Mouse (Mus musculus) mesoderm, embryonic 11.5 days (tissue): ENCODE results near the gene Plcg1.

Experiments
- DNase-seq: peaks from one replicate; pipeline ENCODE4 v3.0.0-alpha.2; 2012; ENCODE audit warnings: low read depth, low spot score

The Plcg1 gene

GRCm38 (mm10) chr2:160735706-160736310 is 4.7 kb downstream of the Plcg1 start:
- DNase-seq = no peak

DNA sequence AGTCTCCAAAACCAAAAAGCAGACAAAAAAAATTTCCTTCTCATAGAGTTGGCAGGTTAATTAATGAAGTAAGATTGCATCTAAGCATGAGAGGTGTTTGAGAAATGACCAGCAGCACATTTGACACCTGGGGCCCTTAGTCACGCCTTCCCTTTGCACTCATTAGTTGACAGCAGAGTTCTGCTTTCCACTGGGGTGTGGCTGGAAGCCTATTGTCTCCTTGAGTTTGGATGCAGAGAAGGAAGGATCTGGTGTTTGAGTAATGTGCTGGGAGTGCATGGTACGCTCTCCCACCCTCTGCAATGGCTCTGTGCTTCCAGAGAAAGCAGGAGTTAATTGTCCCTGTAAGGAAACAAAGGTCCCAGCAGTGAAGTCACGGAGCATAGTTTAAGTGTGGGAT is 5.4 kb downstream of the Plcg1 start:
- no peak for DNase-seq

- DNase-seq = no peak
These were observed 7.3 kb downstream of the Plcg1 start for GRCm38 (mm10) chr2:160738354-160738753.

DNA sequence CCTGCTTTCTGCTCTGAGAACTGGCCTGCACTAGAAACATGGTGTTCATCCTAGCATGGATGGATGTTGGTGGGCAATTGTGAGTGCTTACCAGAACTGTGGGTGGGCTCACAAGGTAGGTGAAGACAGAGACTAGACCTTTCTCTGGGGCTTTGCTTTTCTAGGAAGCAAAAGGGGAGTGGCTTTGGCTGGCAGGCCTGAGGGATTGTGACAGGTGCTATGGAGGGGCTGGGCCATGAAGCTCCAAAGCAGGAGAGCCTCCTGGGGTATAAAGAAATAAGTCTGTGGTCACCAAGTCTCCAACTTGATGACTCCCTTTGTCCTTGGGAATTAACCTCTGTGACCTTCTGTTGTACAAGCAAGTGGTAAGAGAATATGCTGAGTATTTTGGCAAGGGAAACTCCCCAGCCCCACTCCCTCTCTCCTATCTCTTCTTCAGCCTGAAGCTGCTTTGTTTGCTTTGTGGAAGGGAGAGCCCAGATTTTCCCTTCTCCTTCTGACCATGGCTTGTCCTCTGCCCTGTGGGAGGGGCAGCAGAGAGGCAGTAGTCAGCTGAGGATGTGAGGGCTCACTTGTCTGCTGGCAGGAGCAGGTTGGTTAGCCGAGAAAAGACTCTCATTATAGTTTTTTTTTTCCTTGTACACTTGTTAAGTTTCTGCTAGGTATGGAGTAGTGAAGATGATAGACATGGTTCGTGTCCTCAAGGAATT is 8.7 kb downstream of the Plcg1 start:
- no peak for DNase-seq

DNA sequence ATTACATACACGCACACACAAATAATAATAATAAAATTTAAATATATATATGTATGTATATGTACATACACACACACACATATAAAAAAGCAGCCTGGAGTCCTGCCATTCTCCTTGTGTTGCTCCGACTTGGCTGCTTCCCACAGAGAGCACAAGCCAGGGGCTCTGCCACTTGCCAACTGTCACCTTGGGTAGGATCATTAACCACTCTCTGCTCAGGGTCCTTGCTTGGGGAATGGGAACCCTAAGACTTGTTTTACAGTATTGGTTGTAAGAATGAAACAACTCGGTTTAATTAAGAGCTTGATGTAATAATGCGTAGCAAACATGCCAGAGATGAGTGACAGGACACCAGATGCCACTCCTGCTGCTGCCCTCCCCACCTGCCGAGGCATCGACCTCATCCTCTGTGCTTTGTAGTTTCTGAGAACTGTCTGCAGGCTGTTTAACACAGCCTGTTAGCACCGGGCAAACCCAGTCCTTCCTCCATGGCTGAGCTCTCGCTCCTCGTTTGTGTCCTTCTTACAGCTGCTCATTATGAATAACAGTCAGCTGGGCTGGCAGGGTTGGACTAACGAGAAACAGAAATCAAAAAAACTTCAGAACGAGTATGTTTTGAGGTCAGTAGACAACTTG is 9.5 kb downstream of the Plcg1 start:
- DNase-seq = no peak

DNA sequence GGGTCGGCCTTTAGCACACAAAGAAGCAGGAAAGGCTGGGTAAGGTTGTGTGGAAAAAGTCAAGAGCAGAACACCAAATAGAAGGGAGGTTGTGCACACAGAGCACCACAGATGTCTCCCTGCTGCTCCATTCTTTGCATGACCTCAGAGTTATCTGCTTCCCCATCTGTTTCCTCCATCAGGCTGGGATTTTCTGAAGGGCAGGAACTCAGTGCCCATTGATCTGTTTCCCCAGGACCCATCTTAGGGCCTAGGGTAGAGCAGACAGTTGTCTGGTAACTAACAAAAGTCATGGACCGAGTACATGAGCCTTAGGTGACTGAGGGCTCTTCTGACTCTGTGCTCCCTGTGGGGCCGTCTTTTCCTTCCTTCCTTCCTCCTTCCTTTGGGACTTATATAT is 10.5 kb downstream of the Plcg1 start:
- DNase-seq = peak; percentile 31

DNA sequence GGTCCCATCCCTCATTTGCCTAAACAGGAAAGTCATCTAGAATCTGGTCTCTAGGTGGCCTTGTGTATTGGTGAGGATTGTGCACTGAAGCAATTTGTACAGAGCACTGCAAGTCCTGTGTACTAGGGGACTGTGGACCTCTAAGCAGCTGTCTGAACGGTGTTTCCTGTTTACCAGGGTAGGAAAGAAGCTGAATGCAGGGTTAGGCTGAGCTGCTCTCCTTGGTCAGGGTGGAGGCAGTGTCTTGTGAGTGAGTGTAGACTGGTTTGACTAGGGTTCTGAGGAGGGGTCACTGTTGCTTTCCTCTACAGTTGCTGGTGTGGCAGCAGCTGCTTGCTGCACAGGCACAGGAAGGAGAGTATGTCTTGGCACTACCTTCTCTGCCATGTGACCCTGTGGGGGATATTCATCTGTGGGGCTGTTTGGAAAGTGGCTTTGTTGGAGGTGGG is 11.1 kb downstream of the Plcg1 start:
- DNase-seq = no peak

- DNase-seq = peak; percentile 70
These were observed 13.1 kb downstream of the Plcg1 start for GRCm38 (mm10) chr2:160744040-160744822.

- DNase-seq = no peak
These were observed 13.7 kb downstream of the Plcg1 start for GRCm38 (mm10) chr2:160744823-160745210.

- no peak for DNase-seq
These were observed 14.4 kb downstream of the Plcg1 start for GRCm38 (mm10) chr2:160745497-160745896.

- DNase-seq = no peak
These were observed 15.5 kb downstream of the Plcg1 start for GRCm38 (mm10) chr2:160746637-160747036.

DNA sequence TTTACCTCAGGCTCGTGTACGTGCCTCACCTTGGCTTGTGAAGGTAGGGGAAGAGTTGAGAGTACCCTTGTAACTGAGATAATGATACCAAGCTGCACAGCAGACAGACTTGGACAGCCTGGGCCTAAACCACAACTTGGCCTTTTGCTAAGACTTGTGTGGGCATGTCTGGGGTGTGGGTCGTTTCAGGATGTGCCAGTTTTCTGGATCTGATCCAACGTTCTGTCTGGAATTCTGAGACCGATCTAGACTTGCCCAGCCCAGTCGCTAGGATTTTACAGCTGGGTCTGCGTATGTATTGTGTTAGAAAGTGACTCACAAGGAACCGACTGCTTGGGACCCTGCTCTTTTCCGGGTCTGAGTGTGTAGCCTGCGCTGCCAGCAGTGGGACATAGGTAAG is 16.0 kb downstream of the Plcg1 start:
- no peak for DNase-seq

DNA sequence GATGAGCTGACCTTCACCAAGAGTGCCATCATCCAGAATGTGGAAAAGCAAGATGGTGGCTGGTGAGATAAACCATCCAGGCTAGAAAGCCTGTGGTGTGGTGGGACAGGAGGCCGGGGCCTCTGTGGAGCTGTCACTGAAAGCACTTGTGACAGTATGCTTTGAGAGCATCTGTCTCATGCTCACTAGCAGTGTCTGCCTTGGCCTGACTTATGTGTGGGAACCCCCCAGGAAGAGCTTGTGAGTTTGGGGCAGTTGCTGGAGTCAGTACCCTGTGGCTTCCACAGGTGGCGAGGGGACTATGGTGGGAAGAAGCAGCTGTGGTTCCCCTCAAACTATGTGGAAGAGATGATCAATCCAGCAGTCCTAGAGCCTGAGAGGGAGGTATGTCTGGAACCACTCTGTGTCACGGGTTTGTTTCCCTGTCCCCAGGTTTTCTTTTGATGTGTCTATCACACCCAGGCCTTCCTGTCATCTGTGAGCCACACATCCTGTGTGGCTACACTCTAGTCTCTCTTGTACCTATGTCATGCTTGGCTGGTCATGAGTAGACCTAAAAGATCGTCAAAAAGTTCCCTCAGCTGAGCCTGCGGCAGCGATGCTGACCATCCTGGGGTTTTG is 25.6 kb downstream of the Plcg1 start:
- DNase-seq = no peak

DNA sequence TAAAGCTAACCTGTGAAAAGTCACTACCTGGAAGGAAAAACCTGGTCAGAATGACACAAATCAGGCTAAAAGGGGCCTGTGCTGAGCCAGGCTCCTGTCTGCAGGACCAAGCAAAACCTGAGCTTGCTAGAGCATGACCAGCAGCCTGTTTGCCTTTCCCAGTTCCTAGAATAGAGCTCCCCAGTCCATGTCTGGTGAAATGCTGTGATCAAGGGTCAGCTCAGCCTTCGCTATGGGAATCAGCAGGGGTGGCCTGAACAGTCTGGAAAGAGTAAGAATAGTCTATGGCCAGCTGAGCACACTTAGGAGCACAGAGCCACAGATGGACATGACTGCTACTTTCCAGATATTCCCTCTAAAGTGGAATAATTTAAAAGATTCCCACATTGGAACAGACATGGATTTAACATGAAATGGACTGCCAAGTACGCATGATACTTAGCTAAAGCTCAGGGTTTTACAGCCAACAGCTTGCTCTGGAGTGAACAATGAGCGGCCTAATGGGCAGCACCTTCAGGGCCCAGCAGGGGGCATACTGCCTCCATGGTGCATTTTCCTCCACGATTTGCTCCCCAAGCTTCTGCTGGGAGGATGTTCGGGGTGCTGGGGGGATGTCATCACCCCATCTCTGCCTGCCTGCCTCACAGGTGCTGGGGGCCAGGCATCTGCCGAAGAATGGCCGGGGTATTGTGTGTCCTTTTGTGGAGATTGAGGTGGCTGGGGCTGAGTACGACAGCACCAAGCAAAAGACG is 29.5 kb downstream of the Plcg1 start:
- DNase-seq = peak; percentile 32

GRCm38 (mm10) chr2:160763816-160764215 is 32.7 kb downstream of the Plcg1 start:
- DNase-seq = no peak

DNA sequence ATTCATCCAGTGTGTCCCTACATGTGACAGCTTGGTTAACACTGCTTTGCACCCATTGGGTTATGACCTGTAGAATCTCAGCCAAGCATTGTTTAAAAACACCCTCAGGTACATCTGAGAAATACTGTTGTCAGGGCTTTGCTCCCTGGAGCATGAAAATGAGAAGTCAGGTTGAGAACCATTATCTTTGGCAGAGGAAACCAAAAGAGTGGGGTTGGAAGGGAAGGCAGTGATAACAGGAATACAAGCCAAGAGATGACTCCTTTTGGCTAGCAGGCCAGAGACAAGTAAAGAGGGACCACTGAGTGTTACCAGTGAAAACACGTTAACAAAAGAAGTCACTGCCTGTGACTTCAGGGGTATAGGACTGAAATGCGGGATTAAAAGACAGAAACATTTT is 33.3 kb downstream of the Plcg1 start:
- DNase-seq = no peak

DNA sequence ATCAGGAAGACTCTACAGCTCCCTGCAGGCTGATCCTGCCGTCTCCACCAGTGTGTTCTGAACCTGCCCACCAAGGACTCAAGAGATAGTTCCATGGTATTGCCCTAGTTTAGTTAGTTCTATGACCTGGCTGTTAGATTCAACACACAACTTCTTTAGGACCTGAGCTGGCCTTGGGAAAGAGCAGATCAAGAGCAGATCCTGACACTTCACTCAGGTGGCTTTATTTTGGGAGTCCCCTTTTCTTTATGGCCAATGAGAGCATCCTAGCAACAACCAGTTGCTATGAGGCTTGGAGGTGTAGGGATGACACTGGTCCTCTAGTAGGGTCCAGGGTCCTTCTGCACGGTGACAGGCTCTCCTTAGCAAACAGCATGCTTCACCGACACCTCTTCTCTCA is 34.0 kb downstream of the Plcg1 start:
- DNase-seq = no peak

DNA sequence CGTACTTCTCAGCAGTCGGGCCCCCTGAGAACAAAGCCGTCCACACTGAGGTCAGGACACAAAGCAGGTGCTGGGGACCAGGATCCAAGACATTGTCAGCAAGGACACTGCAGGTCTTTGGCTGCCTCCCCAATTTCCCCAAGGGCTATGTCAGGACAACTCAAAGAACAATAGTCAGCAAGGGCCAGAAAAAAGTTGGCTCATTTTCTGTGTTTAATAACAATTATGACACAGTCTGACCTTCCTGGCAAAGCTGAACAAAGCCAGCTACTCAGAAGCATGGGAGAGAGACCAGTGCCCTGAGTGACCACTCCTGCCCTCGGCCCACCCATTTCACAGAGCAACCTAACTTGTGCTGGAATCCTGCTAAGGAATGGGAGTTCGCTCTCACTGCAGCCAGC is 35.3 kb downstream of the Plcg1 start:
- DNase-seq = no peak

GRCm38 (mm10) chr2:160767201-160767600 is 36.1 kb downstream of the Plcg1 start:
- DNase-seq = no peak

- no peak for DNase-seq
These were observed 37.1 kb downstream of the Plcg1 start for GRCm38 (mm10) chr2:160768097-160768695.

DNA sequence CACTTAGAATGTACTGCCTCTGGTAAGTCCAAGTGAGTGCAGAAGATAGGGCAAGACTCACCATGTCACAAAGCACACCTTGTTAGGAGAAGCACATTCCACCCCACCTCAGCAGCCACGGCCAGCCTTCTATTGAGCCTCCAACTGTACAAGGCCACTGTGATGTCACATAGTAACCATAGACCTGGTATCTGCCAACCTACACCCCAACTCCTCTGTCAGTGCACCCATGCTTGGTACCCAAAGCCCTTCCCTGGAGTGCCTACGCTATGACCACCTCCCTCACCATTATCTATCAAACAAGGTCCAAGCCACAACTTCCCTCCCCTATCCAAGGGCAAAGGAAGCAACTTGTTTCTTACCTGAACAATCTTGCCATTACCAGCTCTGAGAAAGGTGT is 37.9 kb downstream of the Plcg1 start:
- DNase-seq = no peak
